Comparison of ENCODE assay signal across 8 mouse cellular contexts in the genomic region with DNA sequence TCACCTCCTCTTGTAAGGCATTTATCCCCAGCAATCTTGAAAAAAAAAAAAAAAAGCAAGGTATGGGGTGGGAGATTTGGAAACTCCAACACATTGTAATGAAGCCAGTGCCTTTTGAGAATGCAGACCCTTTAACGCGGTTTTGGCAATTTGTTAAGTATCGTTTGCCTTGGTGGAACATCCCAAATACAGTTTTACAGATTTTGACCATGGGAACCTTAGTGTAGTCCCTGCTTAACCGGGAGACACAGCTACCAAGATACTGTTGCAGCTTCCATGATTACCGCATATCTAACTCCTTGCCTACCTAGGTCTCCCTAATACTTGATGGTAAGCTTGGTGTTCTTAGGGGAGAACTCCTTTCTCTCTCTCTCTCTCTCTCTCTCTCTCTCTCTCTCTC. TPM values are rescaled to one million over a fixed set of nuclear protein-coding genes. Genes with fewer than 3 reads are reported as not detected.
DNase-seq lines count a peak whose midpoint lies in the region; ATAC-seq and TF ChIP-seq lines count a peak whose summit lies in the region.

No protein-coding gene starts in this region.

- H3K27me3 ChIP-seq in embryonic facial prominence, embryonic 12.5 days = no peaks in the 10 kb centered on the region
- no peaks in the 10 kb centered on the region for H3K27me3 ChIP-seq in intestine, embryonic 14.5 days (replicated peaks; ENCODE audit: control insufficient read depth, insufficient read depth, low read length)

- ATAC-seq in embryonic facial prominence, embryonic 12.5 days (ENCODE audit: insufficient number of reproducible peaks, insufficient read depth, low FRiP score, low TSS enrichment) = no peak
- ATAC-seq in intestine, embryonic 14.5 days (replicated peaks; ENCODE audit: low FRiP score, low TSS enrichment, low read depth) = no peak

- peaks cover 9% of the 10 kb centered on the region for H3K4me1 ChIP-seq in lung, adult 2 months (ENCODE audit: control insufficient read depth, insufficient read depth, low read length)
- H3K4me1 ChIP-seq in embryonic facial prominence, embryonic 12.5 days = peaks cover 8% of the 10 kb centered on the region
- peaks cover 7% of the 10 kb centered on the region; the same call in 1 of the 2 replicates for H3K4me1 ChIP-seq in intestine, embryonic 14.5 days (replicated peaks; ENCODE audit: control insufficient read depth, insufficient read depth, low read length)

- DNase-seq in lung, adult 2 months = no peak
- DNase-seq in lung, postnatal 14 days = no peak
- DNase-seq in intestine, embryonic 14.5 days (ENCODE audit: low spot score) = no peak
- DNase-seq in naive thymus-derived CD4-positive, alpha-beta T cell, adult 2 months (ENCODE audit: low read depth) = peak; percentile 26
- no peak for DNase-seq in T-cell, adult 2 months (ENCODE audit: low spot score)
- no peak for DNase-seq in right cerebral cortex, adult 18-20 months
- no peak for DNase-seq in adrenal gland, adult (ENCODE audit: inconsistent age in 2 of 2, low spot score in 1 of 2)

- WGBS in lung, adult 2 months = 20% methylated on average over 5 of the region's 5 CpGs
- 23% methylated on average over 5 of the region's 5 CpGs for WGBS in embryonic facial prominence, embryonic 12.5 days
- WGBS in intestine, embryonic 14.5 days = 19% methylated on average over 5 of the region's 5 CpGs

- no peak overlapping the region for H3K27ac ChIP-seq in embryonic facial prominence, embryonic 12.5 days
- H3K27ac ChIP-seq in intestine, embryonic 14.5 days (ENCODE audit: low read depth) = no peak overlapping the region

- no peaks in the 10 kb centered on the region for H3K9me3 ChIP-seq in embryonic facial prominence, embryonic 12.5 days
- H3K9me3 ChIP-seq in intestine, embryonic 14.5 days (ENCODE audit: control insufficient read depth, low read length) = no peaks in the 10 kb centered on the region

- peak overlapping the region; percentile 95 for H3K4me3 ChIP-seq in lung, adult 2 months (replicated peaks; ENCODE audit: extremely low read depth, low read depth, low read length)
- H3K4me3 ChIP-seq in embryonic facial prominence, embryonic 12.5 days = peak overlapping the region; percentile 89
- H3K4me3 ChIP-seq in intestine, embryonic 14.5 days (ENCODE audit: low read depth, low read length) = peak overlapping the region; percentile 95

- H3K4me2 ChIP-seq in embryonic facial prominence, embryonic 12.5 days (replicated peaks) = peak overlapping the region; percentile 72
- peak overlapping the region; percentile 92 for H3K4me2 ChIP-seq in intestine, embryonic 14.5 days (ENCODE audit: low read length)

- TF ChIP-seq CTCF in lung, adult 2 months (IDR thresholded peaks at IDR 0.05; ENCODE audit: insufficient read depth, low read length) = no peak

- TF ChIP-seq POLR2A in lung, adult 2 months (IDR thresholded peaks at IDR 0.05; ENCODE audit: borderline replicate concordance, extremely low read depth, low read depth, low read length) = no peak

- peak overlapping the region; percentile 81 for H3K9ac ChIP-seq in embryonic facial prominence, embryonic 12.5 days
- H3K9ac ChIP-seq in intestine, embryonic 14.5 days (ENCODE audit: low read length) = peak overlapping the region; percentile 89

- H3K36me3 ChIP-seq in embryonic facial prominence, embryonic 12.5 days = peaks cover 16% of the 10 kb centered on the region
- peaks cover 21% of the 10 kb centered on the region for H3K36me3 ChIP-seq in intestine, embryonic 14.5 days (ENCODE audit: control insufficient read depth, insufficient read depth, low read length)

RNA-seq across cellular contexts. Expression of gene Klhl12, which starts 0.7 kb away (rescaled TPM):
- 5.4 and 8.5 TPM in 2 replicates for polyA plus RNA-seq in lung, adult 2 months (2012; rRNA removed)
- 33.5 and 34.9 TPM in 2 replicates for polyA plus RNA-seq in embryonic facial prominence, embryonic 12.5 days (2016; fragmentation: Nextera tagmentation; extraction: Ambion mirVana)
- polyA plus RNA-seq in intestine, embryonic 14.5 days (2014; fragmentation: Nextera tagmentation; extraction: Ambion mirVana) = 18.9 and 25.7 TPM in 2 replicates

RNA-seq across cellular contexts. Expression of gene Rabif, which starts 38.4 kb away (rescaled TPM):
- 11.2 and 15.5 TPM in 2 replicates for polyA plus RNA-seq in lung, adult 2 months (2012; rRNA removed)
- polyA plus RNA-seq in embryonic facial prominence, embryonic 12.5 days (2016; fragmentation: Nextera tagmentation; extraction: Ambion mirVana) = 38.4 TPM in 2 replicates
- polyA plus RNA-seq in intestine, embryonic 14.5 days (2014; fragmentation: Nextera tagmentation; extraction: Ambion mirVana) = 41.8 and 48.0 TPM in 2 replicates

RNA-seq across cellular contexts. Expression of gene Adipor1, which starts 40.9 kb away (rescaled TPM):
- 134 and 155 TPM in 2 replicates for polyA plus RNA-seq in lung, adult 2 months (2012; rRNA removed)
- 76.0 and 78.1 TPM in 2 replicates for polyA plus RNA-seq in embryonic facial prominence, embryonic 12.5 days (2016; fragmentation: Nextera tagmentation; extraction: Ambion mirVana)
- polyA plus RNA-seq in intestine, embryonic 14.5 days (2014; fragmentation: Nextera tagmentation; extraction: Ambion mirVana) = 80.1 and 80.6 TPM in 2 replicates

RNA-seq across cellular contexts. Expression of gene Cyb5r1, which starts 50.7 kb away (rescaled TPM):
- 41.6 and 59.5 TPM in 2 replicates for polyA plus RNA-seq in lung, adult 2 months (2012; rRNA removed)
- 38.0 and 39.5 TPM in 2 replicates for polyA plus RNA-seq in embryonic facial prominence, embryonic 12.5 days (2016; fragmentation: Nextera tagmentation; extraction: Ambion mirVana)
- polyA plus RNA-seq in intestine, embryonic 14.5 days (2014; fragmentation: Nextera tagmentation; extraction: Ambion mirVana) = 34.9 and 38.3 TPM in 2 replicates
